Mouse (Mus musculus): ENCODE results near the gene Gm7970. TPM values are rescaled to one million over a fixed set of nuclear protein-coding genes. Genes with fewer than 3 reads are reported as not detected.
"Not testable (repeated sequence)": the region's sequence is repeated elsewhere in the genome, so short reads cannot be mapped to it uniquely, and the experiment has no call there.

Gm7970 gene
- polyA plus RNA-seq (2015; fragmentation: Nextera tagmentation; extraction: Ambion mirVana), result not detected in 2 replicates

DNA sequence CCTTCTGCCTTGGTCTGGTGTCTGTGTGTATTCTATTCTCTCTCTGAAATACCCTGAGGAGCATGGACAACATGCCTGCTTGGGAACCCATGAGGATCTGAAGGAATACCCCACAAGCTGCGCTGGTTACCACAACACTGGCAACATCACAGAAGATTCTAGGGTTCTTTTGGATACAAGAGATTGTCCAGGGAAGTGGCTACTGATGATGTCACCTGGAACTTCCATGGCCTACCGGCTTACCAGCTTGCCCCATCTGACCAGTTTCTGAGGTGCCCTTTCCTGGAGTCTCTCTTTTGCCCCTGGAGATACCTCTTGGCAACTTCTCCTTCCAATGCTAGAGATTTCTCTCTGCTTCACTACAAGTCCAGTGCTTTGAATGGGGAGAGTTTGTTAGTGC, at the start of gene Gm7970:
Gene Gm7970 (minus strand): TSS at position 101 of the 400 bp plus-strand sequence.
- not testable (repeated sequence) for H3K4me2 ChIP-seq; H3K9ac ChIP-seq (replicated peaks); H3K36me3 ChIP-seq; H3K9me3 ChIP-seq (replicated peaks); H3K4me3 ChIP-seq (replicated peaks); H3K27me3 ChIP-seq (replicated peaks); H3K27ac ChIP-seq (replicated peaks); ATAC-seq (ENCODE audit: low FRiP score); H3K4me1 ChIP-seq
- WGBS, result no CpG with 5 or more reads among the region's 2 CpGs

DNA sequence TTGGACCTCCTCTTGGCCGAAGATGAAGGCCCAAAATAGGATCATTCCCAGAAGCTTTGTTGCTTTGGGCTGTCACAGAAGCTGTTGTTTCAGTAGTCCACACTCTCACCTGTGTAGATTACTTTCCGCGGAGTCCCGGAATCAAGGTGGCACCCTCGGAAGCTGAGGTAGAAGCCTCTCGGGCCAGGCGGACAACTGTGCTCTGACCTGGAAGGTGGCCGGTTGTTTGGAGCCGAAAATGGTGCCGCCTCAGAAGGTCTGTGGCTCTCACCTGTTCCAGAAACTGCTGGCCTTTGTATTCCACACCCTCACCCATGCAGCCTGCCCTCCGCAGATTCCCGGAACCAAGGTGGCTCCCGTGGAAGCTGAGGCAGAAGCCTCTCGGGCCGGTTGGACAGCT, 45.6 kb upstream of the Gm7970 start:
- 96% methylated on average over 15 of the region's 15 CpGs for WGBS
- H3K36me3 ChIP-seq; H3K27me3 ChIP-seq (replicated peaks); H3K9ac ChIP-seq (replicated peaks); H3K4me1 ChIP-seq; ATAC-seq (ENCODE audit: low FRiP score); H3K9me3 ChIP-seq (replicated peaks); H3K4me2 ChIP-seq; H3K4me3 ChIP-seq (replicated peaks); H3K27ac ChIP-seq (replicated peaks): not testable (repeated sequence)

DNA sequence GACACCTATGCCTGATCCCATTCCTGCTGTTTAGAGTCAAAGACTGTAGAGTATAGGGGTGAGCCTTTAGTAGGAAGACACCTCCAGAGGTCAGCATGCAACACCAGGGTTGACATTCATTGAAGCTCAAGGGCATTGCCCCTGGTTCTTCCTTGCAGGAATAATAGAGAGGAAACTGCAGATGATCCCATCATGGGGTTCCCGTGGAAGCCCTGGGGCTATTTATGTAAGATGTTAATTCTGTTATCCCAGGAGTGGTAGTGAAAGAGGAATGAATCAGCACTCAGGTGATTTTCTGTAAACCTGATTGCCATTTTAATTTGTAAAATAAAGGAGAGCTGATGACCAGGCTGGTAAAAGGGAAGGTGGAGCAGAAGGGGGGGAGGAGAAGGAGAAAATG, 31.0 kb upstream of the Gm7970 start:
- not testable (repeated sequence) for H3K4me2 ChIP-seq; ATAC-seq (ENCODE audit: low FRiP score); H3K27me3 ChIP-seq (replicated peaks); H3K9ac ChIP-seq (replicated peaks); H3K36me3 ChIP-seq; H3K27ac ChIP-seq (replicated peaks); H3K4me1 ChIP-seq; H3K4me3 ChIP-seq (replicated peaks); H3K9me3 ChIP-seq (replicated peaks)
- WGBS, result 78% methylated on average over 1 of the region's 1 CpGs

DNA sequence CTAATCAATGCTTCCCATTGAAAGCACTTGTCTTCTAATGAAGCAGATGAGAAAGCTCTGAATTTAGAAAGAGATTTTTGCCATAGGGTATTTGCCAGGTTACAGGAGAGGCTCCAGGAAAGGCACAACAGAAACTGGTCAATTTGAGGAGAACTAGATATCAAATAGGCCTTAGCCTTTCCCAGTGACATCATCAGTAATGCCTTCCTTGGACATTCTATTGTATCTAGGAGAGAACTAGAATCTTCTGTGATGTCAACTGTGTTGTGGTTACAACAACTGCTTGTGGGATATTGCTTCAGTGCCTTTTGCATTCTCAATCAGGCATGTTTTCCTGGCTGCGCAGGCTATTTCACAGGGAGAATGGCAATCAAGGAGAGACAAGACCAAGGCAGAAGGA, 17.5 kb upstream of the Gm7970 start, which contains the start of gene 1700049E17Rik2:
Gene 1700049E17Rik2 (plus strand): TSS at position 301 of the 400 bp plus-strand sequence.
- WGBS, result no CpG with 5 or more reads among the region's 1 CpGs
- H3K4me1 ChIP-seq; H3K9me3 ChIP-seq (replicated peaks); H3K9ac ChIP-seq (replicated peaks); ATAC-seq (ENCODE audit: low FRiP score); H3K27ac ChIP-seq (replicated peaks); H3K4me2 ChIP-seq; H3K36me3 ChIP-seq; H3K4me3 ChIP-seq (replicated peaks); H3K27me3 ChIP-seq (replicated peaks): not testable (repeated sequence)

DNA sequence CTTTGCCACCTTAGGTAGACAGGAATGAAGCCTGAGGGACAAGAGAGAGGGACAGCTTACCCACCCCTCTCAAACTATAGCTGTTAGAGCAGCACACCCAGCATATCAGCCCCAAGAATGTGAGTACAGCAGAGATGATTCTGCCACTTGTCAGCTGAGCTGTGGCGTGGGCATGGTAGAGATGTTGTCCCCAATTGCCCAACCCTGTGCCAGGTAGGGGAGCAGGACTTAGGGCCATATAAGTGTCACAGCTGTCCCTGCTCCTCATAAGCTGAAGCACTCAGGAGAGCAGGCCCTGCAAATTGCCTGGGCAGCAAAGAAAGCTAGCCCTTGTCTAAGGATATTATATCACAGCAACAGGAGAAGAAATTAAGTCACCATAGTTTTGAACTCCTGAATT, 30.7 kb downstream of the Gm7970 start:
- not testable (repeated sequence) for ATAC-seq (ENCODE audit: low FRiP score); H3K9ac ChIP-seq (replicated peaks); H3K4me2 ChIP-seq; H3K4me1 ChIP-seq; H3K27ac ChIP-seq (replicated peaks); H3K4me3 ChIP-seq (replicated peaks); H3K36me3 ChIP-seq; H3K27me3 ChIP-seq (replicated peaks); H3K9me3 ChIP-seq (replicated peaks)
- 79% methylated on average over 1 of the region's 1 CpGs for whole genome bisulfite sequencing

DNA sequence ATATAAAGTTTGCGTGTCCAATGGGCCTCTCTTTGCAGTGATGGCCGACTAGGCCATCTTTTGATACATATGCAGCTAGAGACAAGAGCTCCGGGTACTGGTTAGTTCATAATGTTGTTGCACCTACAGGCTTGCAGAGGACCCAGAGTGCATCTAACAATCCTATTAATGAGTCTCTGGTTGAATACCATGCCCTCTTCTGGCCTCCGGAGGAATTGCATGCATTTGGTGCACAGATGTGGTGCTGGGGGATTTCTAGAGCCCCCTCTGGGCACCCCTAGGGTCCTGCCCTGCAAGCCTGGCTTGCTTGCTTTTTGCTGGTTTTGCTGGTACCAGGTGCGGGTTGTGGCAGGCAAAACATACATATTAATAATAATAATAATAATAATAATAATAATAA, 34.7 kb downstream of the Gm7970 start:
- WGBS, result 74% methylated on average over 5 of the region's 5 CpGs
- not testable (repeated sequence) for ATAC-seq (ENCODE audit: low FRiP score); H3K27ac ChIP-seq (replicated peaks); H3K4me1 ChIP-seq; H3K4me3 ChIP-seq (replicated peaks); H3K27me3 ChIP-seq (replicated peaks); H3K36me3 ChIP-seq; H3K9me3 ChIP-seq (replicated peaks); H3K9ac ChIP-seq (replicated peaks); H3K4me2 ChIP-seq

Other genes with a start within 250 kb of the Gm7970 start
- not detected in 2 replicates for gene Gm5798, start 207.0 kb downstream of the Gm7970 start, polyA plus RNA-seq (2015; fragmentation: Nextera tagmentation; extraction: Ambion mirVana)
- 0.12 TPM in 1 of 2 replicates, not detected in the other for gene Gm7945, start 169.2 kb downstream of the Gm7970 start, polyA plus RNA-seq (2015; fragmentation: Nextera tagmentation; extraction: Ambion mirVana)
- gene Gm6482, start 147.3 kb downstream of the Gm7970 start, polyA plus RNA-seq (2015; fragmentation: Nextera tagmentation; extraction: Ambion mirVana), result not detected in 2 replicates
- not detected in 2 replicates for gene Gm7954, start 102.1 kb downstream of the Gm7970 start, polyA plus RNA-seq (2015; fragmentation: Nextera tagmentation; extraction: Ambion mirVana)
- gene Gm3486, start 66.1 kb downstream of the Gm7970 start, polyA plus RNA-seq (2015; fragmentation: Nextera tagmentation; extraction: Ambion mirVana), result 0.18 TPM in 1 of 2 replicates, not detected in the other
- gene 1700049E17Rik2, start 17.6 kb upstream of the Gm7970 start, polyA plus RNA-seq (2015; fragmentation: Nextera tagmentation; extraction: Ambion mirVana), result not detected in 2 replicates
- not detected in 2 replicates for gene Gm3072, start 69.0 kb upstream of the Gm7970 start, polyA plus RNA-seq (2015; fragmentation: Nextera tagmentation; extraction: Ambion mirVana)
- not detected in 2 replicates for gene Gm3676, start 90.9 kb upstream of the Gm7970 start, polyA plus RNA-seq (2015; fragmentation: Nextera tagmentation; extraction: Ambion mirVana)
- not detected in 2 replicates for gene Gm8068, start 146.3 kb upstream of the Gm7970 start, polyA plus RNA-seq (2015; fragmentation: Nextera tagmentation; extraction: Ambion mirVana)
- not detected in 2 replicates for gene Gm7929, start 195.0 kb upstream of the Gm7970 start, polyA plus RNA-seq (2015; fragmentation: Nextera tagmentation; extraction: Ambion mirVana)
- not detected in 2 replicates for gene Gm47189, start 216.9 kb upstream of the Gm7970 start, polyA plus RNA-seq (2015; fragmentation: Nextera tagmentation; extraction: Ambion mirVana)